Mouse (Mus musculus): ENCODE measurements around the gene Hook2.

GRCm38 (mm10) chr8:85036718-85037365, 46.4 kb downstream of the Hook2 start, which contains the start of gene Tnpo2:
- TF ChIP-seq CTCF (IDR thresholded peaks at IDR 0.05; ENCODE audit: low read depth) (no peak), EP300 (IDR thresholded peaks at IDR 0.05; ENCODE audit: low read depth) (no peak)

Data from heart, postnatal 0 days (tissue).